Mouse (Mus musculus): ENCODE measurements around the gene Hk1.

The Hk1 gene

GRCm38 (mm10) chr10:62224231-62224630 lies 155.5 kb downstream of the Hk1 start:
- no peak for DNase-seq (ENCODE audit: low spot score in 2 of 2)

GRCm38 (mm10) chr10:62222777-62223176 lies 156.9 kb downstream of the Hk1 start:
- no peak for DNase-seq (ENCODE audit: low spot score in 2 of 2)

DNA sequence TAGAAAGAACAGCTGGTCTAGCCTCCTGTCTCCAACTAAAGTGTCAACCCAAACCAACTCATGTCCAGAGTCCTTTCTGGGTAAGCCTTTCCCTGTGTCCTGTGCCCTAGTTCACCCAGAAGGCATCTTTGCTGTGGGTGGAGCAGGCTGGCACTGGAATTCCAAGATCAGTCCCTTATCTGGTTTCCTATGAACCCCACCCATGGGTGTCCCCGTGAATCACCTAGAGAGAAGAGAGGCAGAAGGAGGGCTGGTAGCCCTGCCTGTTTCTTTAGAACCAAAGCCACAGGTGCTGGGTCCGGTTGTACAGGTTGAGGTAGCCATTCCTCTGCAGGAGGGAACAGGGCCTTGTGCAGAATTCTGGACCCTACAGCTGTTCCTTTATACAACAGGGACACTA lies 158.1 kb downstream of the Hk1 start:
- DNase-seq (ENCODE audit: low spot score in 2 of 2), result no peak

DNA sequence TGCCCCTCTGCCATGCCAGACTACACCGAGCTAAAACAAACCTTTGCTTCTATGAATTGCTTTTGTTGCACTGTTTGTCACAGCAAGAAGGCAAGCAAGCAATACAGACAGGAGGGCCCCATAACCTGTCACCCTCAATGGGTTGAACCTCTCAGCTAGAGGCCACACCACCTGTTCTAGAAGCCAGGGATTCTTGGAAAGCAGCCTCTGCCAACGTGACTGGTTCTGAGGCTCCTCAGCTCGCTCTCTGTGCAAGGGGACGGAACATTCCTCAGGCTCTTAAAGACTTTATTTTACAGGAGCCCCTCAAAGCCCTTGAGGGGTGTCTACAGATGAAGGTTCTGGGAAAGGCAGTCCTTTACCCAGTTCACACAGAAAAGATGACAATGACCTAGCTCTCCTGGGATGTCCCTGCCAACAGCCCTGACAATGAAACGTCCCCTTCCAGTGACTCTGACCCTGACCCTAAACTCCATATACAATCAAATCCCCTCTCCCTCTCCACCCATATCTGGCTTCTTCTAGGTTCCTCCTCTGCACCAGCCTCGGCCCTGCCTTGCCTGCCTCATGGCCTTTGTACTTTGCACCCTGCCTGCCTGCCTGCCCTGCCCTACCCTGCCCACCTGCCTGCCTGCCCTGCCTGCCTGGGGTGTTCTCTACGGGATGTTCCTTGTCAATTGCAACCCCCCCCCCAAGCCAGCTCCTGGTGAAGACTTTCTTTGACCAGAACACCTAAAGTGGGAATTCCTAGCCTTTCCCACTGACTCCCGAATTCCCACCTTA lies 158.8 kb downstream of the Hk1 start:
- no peak for DNase-seq (ENCODE audit: low spot score in 2 of 2)
